Mouse (Mus musculus) stomach, postnatal 0 days (tissue): ENCODE data around the gene 2310022A10Rik.

ENCODE experiments used
- CTCF ChIP-seq: IDR thresholded peaks from 2 replicates; pipeline ENCODE4 v1.5.1; 2016; ENCODE audit warnings: antibody characterized with exemption, low read depth, mild to moderate bottlenecking, moderate library complexity
- EP300 ChIP-seq: optimal IDR thresholded peaks from 2 replicates; pipeline ENCODE3; 2016; ENCODE audit warnings: antibody characterized with exemption

GRCm38 (mm10) chr7:27601628-27602027 lies 48.6 kb downstream of the 2310022A10Rik start:
- no peak for TF ChIP-seq CTCF
- TF ChIP-seq EP300 = no peak
